Mouse (Mus musculus) MEL (cell line): Measurements from ENCODE around the gene Spata31d1a. TPM values are rescaled to one million over a fixed set of nuclear protein-coding genes. Genes with fewer than 3 reads are reported as not detected.

ENCODE experiments used
- DNase-seq: peaks from one replicate; pipeline ENCODE4 v3.0.0; 2011; ENCODE audit warnings: low read depth, low spot score
- H3K27ac ChIP-seq: 2 replicates; pipeline ENCODE4 v1.5.1; 2012; ENCODE audit warnings: low read depth, mild to moderate bottlenecking, control low read depth, low read length, moderate library complexity; ENCODE audit not compliant: control insufficient read depth
- H3K27me3 ChIP-seq, 2 experiments: fragments of 150-350 bp in 1 of 2; sonication (generic) in 1 of 2; 2 replicates each; pipeline ENCODE4 v1.6.1; 2012; ENCODE audit warnings: low read length in 2 of 2, mild to moderate bottlenecking in 2 of 2, improper control_type of control experiment in 1 of 2, moderate library complexity in 1 of 2; ENCODE audit not compliant: insufficient read depth in 2 of 2, control insufficient read depth in 1 of 2
- H3K36me3 ChIP-seq, 2 experiments: 2 replicates each; pipeline ENCODE4 v1.6.1; 2012 to 2014; ENCODE audit warnings: low read length in 2 of 2, improper control_type of control experiment in 1 of 2, inconsistent platforms in 1 of 2, mild to moderate bottlenecking in 1 of 2; ENCODE audit not compliant: insufficient read depth in 2 of 2, control insufficient read depth in 1 of 2
- H3K4me1 ChIP-seq, 2 experiments: fragments of 150-350 bp in 1 of 2; sonication (generic) in 1 of 2; 2 replicates each; pipeline ENCODE4 v1.6.1; 2012; ENCODE audit warnings: low read length in 2 of 2, improper control_type of control experiment in 1 of 2, mild to moderate bottlenecking in 1 of 2; ENCODE audit not compliant: insufficient read depth in 2 of 2, control insufficient read depth in 1 of 2
- H3K4me3 ChIP-seq, 2 experiments: fragments of 150-350 bp in 1 of 2; sonication (generic) in 1 of 2; 2 replicates each; pipeline ENCODE4 v1.5.1; 2012; ENCODE audit warnings: low read depth in 2 of 2, low read length in 2 of 2, mild to moderate bottlenecking in 2 of 2, moderate library complexity in 2 of 2, control low read depth in 1 of 2, improper control_type of control experiment in 1 of 2; ENCODE audit not compliant: control insufficient read depth in 1 of 2, insufficient read depth in 1 of 2
- H3K79me2 ChIP-seq: 2 replicates; pipeline ENCODE4 v1.6.1; 2012; ENCODE audit warnings: mild to moderate bottlenecking, low read length, moderate library complexity; ENCODE audit not compliant: control insufficient read depth, poor library complexity, insufficient read depth
- H3K9ac ChIP-seq: 2 replicates; pipeline ENCODE4 v1.6.1; 2012; ENCODE audit warnings: low read depth, mild to moderate bottlenecking, control low read depth, low read length, moderate library complexity; ENCODE audit not compliant: control insufficient read depth, poor library complexity, severe bottlenecking
- H3K9me3 ChIP-seq: fragments of 150-350 bp; sonication (generic); replicated peaks from 2 replicates; pipeline ENCODE4 v1.6.1; 2012; ENCODE audit warnings: mild to moderate bottlenecking, low read length, improper control_type of control experiment, moderate library complexity; ENCODE audit not compliant: insufficient read depth
- BHLHE40 ChIP-seq: IDR thresholded peaks from 2 replicates; pipeline ENCODE4 v1.6.1; 2012; ENCODE audit warnings: low read depth, mild to moderate bottlenecking, inconsistent platforms, low read length, improper control_type of control experiment, borderline replicate concordance
- CHD1 ChIP-seq: IDR thresholded peaks from 2 replicates; pipeline ENCODE4 v1.6.1; 2012; ENCODE audit warnings: low read depth, mild to moderate bottlenecking, inconsistent platforms, low read length, improper control_type of control experiment
- CHD2 ChIP-seq: IDR thresholded peaks from 2 replicates; pipeline ENCODE4 v1.6.1; 2011; ENCODE audit warnings: low read length, improper control_type of control experiment
- EP300 ChIP-seq, 2 experiments: IDR thresholded peaks; 2 replicates each; pipeline ENCODE4 v1.6.1; 2011; ENCODE audit warnings: improper control_type of control experiment in 2 of 2, low read length in 2 of 2, low read depth in 1 of 2, mild to moderate bottlenecking in 1 of 2
- GABPA ChIP-seq: IDR thresholded peaks from 2 replicates; pipeline ENCODE4 v1.6.1; 2012; ENCODE audit warnings: low read depth, mild to moderate bottlenecking, inconsistent platforms, low read length, improper control_type of control experiment, moderate library complexity
- GATA1 ChIP-seq: IDR thresholded peaks from 2 replicates; pipeline ENCODE4 v1.6.1; 2011; ENCODE audit warnings: low read depth, low read length, improper control_type of control experiment
- HCFC1 ChIP-seq: IDR thresholded peaks from 2 replicates; pipeline ENCODE4 v1.6.1; 2012; ENCODE audit warnings: low read depth, mild to moderate bottlenecking, inconsistent platforms, low read length, improper control_type of control experiment, moderate library complexity
- JUND ChIP-seq: IDR thresholded peaks from 2 replicates; pipeline ENCODE4 v1.6.1; 2011; ENCODE audit warnings: low read depth, mild to moderate bottlenecking, improper control_type of control experiment, low read length
- MAX ChIP-seq: IDR thresholded peaks from 2 replicates; pipeline ENCODE4 v1.6.1; 2011; ENCODE audit warnings: low read length, improper control_type of control experiment
- MAZ ChIP-seq: IDR thresholded peaks from 2 replicates; pipeline ENCODE4 v1.6.1; 2012; ENCODE audit warnings: low read depth, mild to moderate bottlenecking, inconsistent platforms, low read length, improper control_type of control experiment
- NELFE ChIP-seq: IDR thresholded peaks from 2 replicates; pipeline ENCODE4 v1.6.1; 2011; ENCODE audit warnings: low read depth, low read length, improper control_type of control experiment
- NRF1 ChIP-seq: IDR thresholded peaks from 2 replicates; pipeline ENCODE4 v1.6.1; 2014; ENCODE audit warnings: low read depth, mild to moderate bottlenecking, inconsistent platforms, low read length, improper control_type of control experiment, moderate library complexity; ENCODE audit not compliant: poor library complexity, insufficient read depth, severe bottlenecking
- POLR2A ChIP-seq, 2 experiments: IDR thresholded peaks; 2 replicates each; pipeline ENCODE4 v1.6.1; 2011 to 2012; ENCODE audit warnings: low read length in 2 of 2, mild to moderate bottlenecking in 2 of 2, control low read depth in 1 of 2, improper control_type of control experiment in 1 of 2, low read depth in 1 of 2, moderate library complexity in 1 of 2; ENCODE audit not compliant: control insufficient read depth in 1 of 2, insufficient read depth in 1 of 2, poor library complexity in 1 of 2
- POLR2AphosphoS2 ChIP-seq: IDR thresholded peaks from 2 replicates; pipeline ENCODE4 v1.6.1; 2011; ENCODE audit warnings: low read length, improper control_type of control experiment
- SIN3A ChIP-seq: IDR thresholded peaks from 2 replicates; pipeline ENCODE4 v1.6.1; 2012; ENCODE audit warnings: low read length, improper control_type of control experiment, inconsistent platforms
- TAL1 ChIP-seq: IDR thresholded peaks from 2 replicates; pipeline ENCODE4 v1.6.1; 2012; ENCODE audit warnings: mild to moderate bottlenecking, inconsistent platforms, low read length, moderate library complexity, mixed read lengths
- TCF12 ChIP-seq: IDR thresholded peaks from 2 replicates; pipeline ENCODE4 v1.6.1; 2014; ENCODE audit warnings: low read depth, mild to moderate bottlenecking, inconsistent platforms, low read length, improper control_type of control experiment, moderate library complexity
- USF1 ChIP-seq: IDR thresholded peaks from 2 replicates; pipeline ENCODE4 v1.6.1; 2014; ENCODE audit warnings: low read depth, mild to moderate bottlenecking, inconsistent platforms, low read length, improper control_type of control experiment, moderate library complexity
- ZC3H11A ChIP-seq: IDR thresholded peaks from 2 replicates; pipeline ENCODE4 v1.6.1; 2012; ENCODE audit warnings: low read depth, mild to moderate bottlenecking, inconsistent platforms, low read length, improper control_type of control experiment
- ZKSCAN1 ChIP-seq: IDR thresholded peaks from 2 replicates; pipeline ENCODE4 v1.6.1; 2012; ENCODE audit warnings: low read depth, mild to moderate bottlenecking, inconsistent platforms, low read length, improper control_type of control experiment, moderate library complexity
- ZNF384 ChIP-seq: IDR thresholded peaks from 2 replicates; pipeline ENCODE4 v1.6.1; 2012; ENCODE audit warnings: low read depth, mild to moderate bottlenecking, inconsistent platforms, low read length, improper control_type of control experiment
- polyA plus RNA-seq, 2 experiments: library from polyadenylated mRNA; stranded (reverse) in 1 of 2; unstranded in 1 of 2; fragments of >175 nt in 1 of 2; fragments of >200 nt in 1 of 2; gene quantifications; 2 replicates each; pipeline versions ENCODE4 v1.2.1 to v1.2.4; 2012; ENCODE audit warnings: low replicate concordance in 2 of 2, low read depth in 1 of 2; ENCODE audit not compliant: insufficient read length in 2 of 2, insufficient read depth in 1 of 2, missing spikeins in 1 of 2
- total RNA-seq: library from RNA; depleted of rRNA; stranded (reverse); fragments of 300-350 nt; gene quantifications from 2 replicates; pipeline ENCODE4 v1.2.3, GENCODE M21; 2012

Gene Spata31d1a
- total and polyA plus RNA-seq, 3 experiments: 0.03 TPM; not detected in 2

GRCm38 (mm10) chr13:59672248-59672647 lies 37.9 kb downstream of the Spata31d1a start (continued):
- TF ChIP-seq CHD1 (no peak), CHD2 (no peak)

GRCm38 (mm10) chr13:59671521-59671920 lies 38.6 kb downstream of the Spata31d1a start:
- Histone ChIP-seq H3K4me3 (no peak overlapping the region), H3K4me1 (peaks cover 7 to 35% of the 10 kb centered on the region in 2 experiments), H3K27ac (no peak overlapping the region), H3K9me3 (no peaks in the 10 kb centered on the region), H3K9ac (no peak overlapping the region), H3K79me2 (peaks cover 21% of the 10 kb centered on the region), H3K27me3 (no peaks in the 10 kb centered on the region), H3K36me3 (peaks cover 0 to 27% of the 10 kb centered on the region in 2 experiments; a peak in 2 of 4 replicates)
- no peak for DNase-seq
- no peak for TF ChIP-seq USF1
- no peak for TF ChIP-seq BHLHE40
- no peak for TF ChIP-seq EP300 (IDR thresholded peaks at IDR 0.05; ENCODE audit: low read depth in 1 of 2, low read length in 2 of 2)
- no peak for TF ChIP-seq ZKSCAN1
- no peak for TF ChIP-seq TAL1
- no peak for TF ChIP-seq CHD2
- TF ChIP-seq NELFE: no peak
- TF ChIP-seq GABPA: no peak
- TF ChIP-seq SIN3A: no peak
- no peak for TF ChIP-seq JUND
- no peak for TF ChIP-seq NRF1
- no peak for TF ChIP-seq POLR2A (IDR thresholded peaks at IDR 0.05; ENCODE audit: control insufficient read depth in 1 of 2, insufficient read depth in 1 of 2, low read depth in 1 of 2, low read length in 2 of 2, poor library complexity in 1 of 2)
- TF ChIP-seq MAZ: no peak
- no peak for TF ChIP-seq CHD1
- no peak for TF ChIP-seq GATA1
- no peak for TF ChIP-seq HCFC1

DNA sequence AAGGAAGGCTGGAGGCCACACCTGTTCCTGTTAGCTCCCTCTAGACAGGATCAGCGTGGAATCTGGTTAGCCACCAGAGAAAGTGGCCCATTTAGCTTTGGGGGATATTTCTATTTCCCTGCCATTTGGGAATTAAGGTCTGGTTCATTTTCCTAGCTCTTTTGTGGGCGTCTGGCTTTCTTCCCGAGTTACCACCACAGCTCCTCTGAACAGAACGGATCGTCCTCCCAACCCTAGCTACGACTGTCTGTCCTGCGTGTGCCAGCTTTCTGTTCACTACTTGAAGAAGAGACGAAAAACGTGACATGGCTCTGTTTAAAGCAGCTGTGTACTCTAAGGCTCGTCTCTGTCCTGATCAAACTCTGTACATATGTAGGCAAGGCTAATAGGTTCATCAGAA lies 40.2 kb downstream of the Spata31d1a start:
- H3K4me1 ChIP-seq: peaks cover 5 to 30% of the 10 kb centered on the region in 2 experiments
- no peaks in the 10 kb centered on the region for H3K9me3 ChIP-seq
- TF ChIP-seq POLR2AphosphoS2 (no peak), MAX (no peak), ZNF384 (no peak), TCF12 (no peak), ZC3H11A (no peak), NRF1 (no peak)
- DNase-seq: no peak
- no peak overlapping the region for H3K9ac ChIP-seq
- no peak overlapping the region for H3K4me3 ChIP-seq
- no peak overlapping the region for H3K27ac ChIP-seq
- no peaks in the 10 kb centered on the region for H3K27me3 ChIP-seq
- H3K36me3 ChIP-seq: peaks cover 0 to 24% of the 10 kb centered on the region in 2 experiments; a peak in 2 of 4 replicates
- peaks cover 15% of the 10 kb centered on the region for H3K79me2 ChIP-seq
